Mouse (Mus musculus) small intestine, adult 2 months (tissue): ENCODE measurements around the gene Bach2.

ENCODE experiments used
- CTCF ChIP-seq: fragments of 200-500 bp; IDR thresholded peaks from 2 replicates; pipeline ENCODE4 v1.5.1; 2012; ENCODE audit warnings: low read depth, mild to moderate bottlenecking, control low read depth, inconsistent platforms, low read length, moderate library complexity, mixed read lengths; ENCODE audit not compliant: insufficient replicate concordance, insufficient read length; ENCODE audit errors: extremely low read depth
- POLR2A ChIP-seq: fragments of 200-500 bp; IDR thresholded peaks from 2 replicates; pipeline ENCODE4 v1.6.1; 2012; ENCODE audit warnings: low read depth, mild to moderate bottlenecking, control low read depth, inconsistent platforms, low read length, moderate library complexity

- no peak for TF ChIP-seq CTCF
- no peak for TF ChIP-seq POLR2A
These were observed 64.5 kb downstream of the Bach2 start for GRCm38 (mm10) chr4:32303076-32303475.
